Mouse (Mus musculus) adrenal gland, postnatal 36 days (tissue): Measurements from ENCODE around the gene Flvcr2. TPM values are rescaled to one million over a fixed set of nuclear protein-coding genes. Genes with fewer than 3 reads are reported as not detected.

Experiments
- DNase-seq, 2 experiments: peaks; one replicate each; pipeline ENCODE4 v3.0.0; 2021; ENCODE audit warnings: mixed read lengths in 1 of 2
- total RNA-seq, 2 experiments: library from RNA; stranded (reverse); gene quantifications; 2 replicates each; pipeline ENCODE4 v1.2.3; 2021

Gene Flvcr2
- total RNA-seq, 2 experiments from 2014 or later, result 3.8 to 8.2 TPM

DNA sequence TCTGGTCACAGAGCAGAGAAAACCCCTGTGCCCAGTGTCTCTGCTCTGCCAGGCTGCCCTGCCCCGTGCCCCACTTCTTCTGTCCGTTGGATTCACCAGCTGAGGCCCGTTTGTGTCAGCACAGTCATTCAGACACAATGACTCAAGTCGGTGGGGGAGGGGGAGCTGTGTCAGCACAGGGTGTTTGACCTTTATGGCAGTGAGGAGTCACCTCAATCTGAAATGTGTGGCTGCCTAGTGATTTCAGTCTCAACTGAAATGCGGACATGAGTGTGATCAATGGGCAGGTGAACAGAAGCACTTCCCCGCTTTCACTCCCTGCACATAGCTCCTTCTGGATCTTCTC lies 16.4 kb upstream of the Flvcr2 start:
- peak; percentile 88 to 93 for DNase-seq

DNA sequence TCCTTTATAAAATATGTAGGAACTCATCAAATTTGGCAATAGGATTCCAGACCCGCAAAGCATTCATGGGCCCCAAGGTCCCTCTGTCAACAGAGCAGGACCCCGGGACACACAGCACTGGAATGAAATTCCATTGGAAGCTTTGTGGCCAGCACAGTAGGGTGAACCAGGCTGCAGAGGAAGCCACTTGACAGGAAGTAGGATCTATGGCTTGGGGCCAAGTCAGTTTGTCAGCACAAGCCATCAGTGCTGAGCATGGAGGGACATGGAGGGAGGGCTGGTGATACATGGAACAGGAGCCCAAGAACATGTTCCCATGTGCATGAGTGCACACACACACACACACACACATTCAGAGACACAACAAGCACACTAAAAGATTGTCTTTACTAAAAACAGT lies 10.1 kb upstream of the Flvcr2 start:
- DNase-seq, result peak; percentile 40 to 44

DNA sequence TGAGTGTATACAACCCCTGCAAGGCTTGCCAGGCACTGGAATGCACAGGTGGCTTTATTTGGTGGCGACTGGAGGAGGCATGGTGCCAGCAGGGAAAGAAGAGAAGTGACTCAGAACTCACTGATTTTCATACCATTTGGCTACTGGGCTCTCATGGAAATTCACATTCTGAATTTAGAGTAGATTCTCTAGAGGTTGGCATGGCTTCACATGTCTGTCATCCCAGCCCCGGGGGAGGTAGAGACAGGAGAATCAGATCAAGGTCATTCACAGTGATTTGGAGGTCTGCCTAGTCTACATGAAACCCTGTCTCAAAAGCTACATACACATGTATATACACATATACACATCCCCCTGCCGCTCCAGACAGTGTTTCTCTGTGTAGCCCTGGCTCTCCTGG lies 9.4 kb upstream of the Flvcr2 start:
- peak in 1 of 2 experiments; percentile 11 for DNase-seq

DNA sequence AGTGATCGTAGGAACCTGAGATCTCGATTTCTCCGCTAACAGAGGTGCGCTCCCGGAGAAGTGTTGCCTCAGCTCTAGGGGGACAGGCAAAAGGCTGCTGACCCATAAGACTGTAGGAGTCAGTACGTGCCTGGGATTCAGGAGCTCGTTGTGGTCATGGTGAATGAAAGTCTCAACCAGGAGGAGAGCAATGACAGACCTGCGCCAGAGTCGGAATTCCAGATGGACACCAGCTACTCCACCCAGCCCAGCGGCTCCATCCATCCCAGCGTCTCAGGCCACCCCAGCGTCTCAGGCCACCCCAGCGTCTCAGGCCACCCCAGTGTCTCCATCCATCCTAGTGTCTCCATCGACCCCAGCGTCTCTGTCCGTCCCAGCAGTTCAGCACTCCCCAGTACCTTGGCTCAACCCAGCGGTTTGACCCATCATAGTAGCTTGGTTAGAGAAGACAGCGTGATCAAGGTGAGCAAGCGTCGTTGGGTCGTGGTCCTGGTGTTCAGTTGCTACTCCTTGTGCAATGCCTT lies 419 bp downstream of the Flvcr2 start:
- peak in 1 of 2 experiments; percentile 28 for DNase-seq

DNA sequence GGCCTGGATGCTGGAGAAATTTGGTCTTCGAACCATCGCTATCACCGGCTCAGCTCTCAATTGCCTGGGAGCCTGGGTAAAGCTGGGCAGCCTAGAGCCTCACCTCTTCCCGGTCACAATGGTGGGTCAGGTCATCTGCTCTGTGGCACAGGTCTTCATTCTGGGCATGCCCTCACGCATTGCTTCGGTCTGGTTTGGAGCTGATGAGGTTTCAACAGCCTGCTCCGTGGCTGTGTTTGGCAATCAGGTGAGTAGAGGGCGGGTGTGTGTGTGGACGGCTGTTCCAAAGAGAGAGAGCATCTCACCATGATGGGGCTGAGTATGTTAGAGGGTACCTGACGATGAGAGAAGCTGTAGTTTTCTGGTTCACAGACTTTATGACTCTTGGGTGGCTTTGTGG lies 1.0 kb downstream of the Flvcr2 start:
- no peak for DNase-seq

DNA sequence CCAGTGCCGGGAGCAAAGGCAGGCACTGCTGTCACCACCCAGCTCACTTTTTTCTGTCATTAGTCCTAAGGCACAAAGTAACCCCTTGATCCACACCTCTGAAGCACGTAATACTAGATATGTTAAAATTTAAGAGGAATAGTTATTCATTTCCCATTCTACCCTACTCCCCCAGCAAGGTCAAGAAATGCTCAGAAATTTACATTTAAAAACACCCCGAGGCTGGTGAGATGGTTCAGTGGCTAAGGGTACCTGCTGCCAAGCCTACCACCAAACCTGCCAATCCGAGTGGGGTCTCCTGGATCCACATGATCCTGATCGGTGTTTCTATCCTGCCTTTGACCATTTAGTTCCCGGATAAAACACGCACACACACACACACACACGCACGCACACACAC lies 3.5 kb downstream of the Flvcr2 start:
- no peak for DNase-seq

DNA sequence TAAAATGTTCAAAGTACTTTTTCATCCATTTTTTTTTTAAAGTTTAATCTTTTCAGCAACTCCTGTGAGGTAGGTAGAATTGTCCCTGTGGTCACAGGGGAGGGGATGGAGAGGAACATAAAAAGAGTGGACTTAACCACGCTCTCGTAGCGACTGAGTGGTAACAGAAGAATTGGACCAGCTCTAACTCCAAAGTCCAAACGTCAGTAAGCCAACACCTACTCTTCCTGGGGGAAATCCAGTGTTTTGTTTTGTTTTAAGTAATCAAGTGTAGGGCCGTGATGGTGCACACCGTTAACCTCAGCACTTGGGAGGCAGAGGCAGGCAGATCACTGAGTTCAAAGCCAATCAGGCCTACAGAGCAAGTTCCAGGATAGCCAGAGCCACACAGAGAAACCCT lies 5.8 kb downstream of the Flvcr2 start:
- no peak for DNase-seq

DNA sequence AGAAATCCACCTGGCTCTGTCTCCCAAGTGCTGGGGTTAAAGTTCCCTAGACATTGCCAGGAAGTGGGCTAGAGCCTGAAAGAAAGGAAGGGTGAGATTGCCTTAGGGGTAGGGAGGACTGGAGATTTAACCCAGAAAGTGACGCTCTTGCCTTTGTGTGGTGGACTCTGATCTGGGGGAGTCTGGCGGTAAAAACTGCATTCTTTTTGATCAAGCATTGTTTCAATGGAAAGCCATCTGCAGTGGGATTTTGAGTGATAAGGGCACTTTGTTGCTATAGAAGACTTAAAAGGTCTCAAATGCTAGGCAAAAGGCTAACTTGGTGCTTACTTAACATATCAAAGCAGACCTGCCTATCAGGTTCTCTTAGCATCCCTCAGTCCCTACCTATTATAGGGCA lies 6.9 kb downstream of the Flvcr2 start:
- DNase-seq, result no peak

DNA sequence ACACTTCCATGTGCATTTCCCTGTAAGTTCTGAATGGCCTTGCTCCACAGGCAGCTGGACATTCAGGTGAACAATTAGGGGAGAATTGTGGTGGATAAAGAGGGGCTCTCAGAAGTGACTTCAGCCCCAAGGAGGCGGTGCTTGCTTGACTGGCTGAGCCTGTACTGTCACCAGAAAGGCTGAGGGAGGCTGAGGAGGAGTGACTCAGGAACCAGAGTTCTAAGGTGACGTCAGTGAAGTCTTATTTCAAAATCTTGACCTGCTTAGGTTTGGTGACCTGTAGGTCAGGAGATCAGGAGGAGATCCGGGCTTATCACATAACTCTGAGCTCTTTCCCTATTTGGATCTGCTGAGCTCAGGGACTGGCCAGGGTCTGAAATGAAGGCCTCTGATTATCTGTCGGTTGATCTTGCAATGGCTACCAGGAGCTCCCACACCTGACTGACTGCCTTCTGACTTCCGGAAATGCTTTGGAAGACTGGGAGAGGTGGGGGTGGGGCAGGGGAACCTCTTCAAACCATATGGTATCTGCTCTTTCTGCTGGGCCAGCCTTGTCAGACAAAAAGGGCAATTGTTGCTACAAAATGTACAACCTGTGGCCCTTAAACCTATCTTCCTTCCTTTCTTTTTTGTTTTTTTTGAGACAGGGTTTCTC lies 8.4 kb downstream of the Flvcr2 start:
- no peak for DNase-seq

DNA sequence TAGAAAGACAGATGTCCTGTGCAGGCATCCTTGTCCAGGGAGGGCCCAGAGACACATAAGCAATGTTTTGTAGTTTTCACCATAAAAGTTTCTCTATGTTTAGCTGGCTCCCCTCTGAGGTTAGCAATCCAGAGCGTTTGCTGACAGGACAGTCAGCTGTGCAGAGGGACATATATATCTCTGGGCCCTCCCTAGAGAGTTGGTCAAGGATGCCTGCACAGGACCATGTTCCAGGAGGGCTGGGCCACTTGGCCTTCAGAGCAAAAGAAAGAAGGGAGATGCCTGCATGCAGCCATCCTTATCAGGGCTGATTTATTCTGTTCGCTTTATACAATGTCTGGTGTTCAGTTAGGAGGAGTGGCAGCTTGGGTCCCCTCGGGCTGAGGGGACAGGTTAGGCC lies 10.1 kb downstream of the Flvcr2 start:
- no peak for DNase-seq

DNA sequence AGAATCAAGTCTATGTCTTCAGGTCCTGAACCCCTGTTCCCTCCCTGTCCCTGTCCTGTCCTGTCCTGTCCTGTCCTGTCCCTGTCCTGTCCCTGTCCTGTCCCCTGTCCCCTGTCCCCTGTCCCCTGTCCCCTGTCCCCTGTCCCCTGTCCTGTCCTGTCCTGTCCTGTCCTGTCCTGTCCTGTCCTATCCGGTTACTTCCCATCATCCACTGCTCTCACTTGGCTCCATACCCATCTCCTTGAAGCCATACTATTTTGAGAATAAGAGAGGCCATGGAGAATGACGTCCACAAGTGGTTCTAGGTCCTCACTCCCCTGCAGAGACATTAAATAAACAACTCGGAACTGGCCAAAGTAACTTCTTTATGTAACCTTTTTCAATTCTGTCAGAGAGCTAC lies 10.7 kb downstream of the Flvcr2 start:
- DNase-seq, result no peak

DNA sequence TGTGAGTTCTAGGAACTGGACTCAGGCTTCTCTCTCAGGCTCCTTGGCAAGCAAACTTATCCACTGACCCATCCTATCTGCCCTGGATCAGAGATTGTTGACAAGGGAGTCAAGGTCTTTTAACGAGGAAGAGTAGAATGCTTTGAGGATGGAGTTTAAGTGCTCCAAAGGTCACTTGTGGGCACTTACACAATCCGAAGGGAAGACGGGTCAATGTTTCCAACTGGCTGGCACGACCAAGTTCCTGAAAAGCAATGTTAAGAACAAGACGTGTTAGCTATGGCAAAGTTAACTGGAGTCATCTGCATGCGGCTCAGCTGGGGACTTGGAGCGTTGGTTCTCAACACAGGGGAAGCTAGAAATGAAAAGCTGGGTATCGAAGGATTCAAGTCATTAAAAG lies 12.4 kb downstream of the Flvcr2 start:
- DNase-seq, result peak; percentile 34 to 42

DNA sequence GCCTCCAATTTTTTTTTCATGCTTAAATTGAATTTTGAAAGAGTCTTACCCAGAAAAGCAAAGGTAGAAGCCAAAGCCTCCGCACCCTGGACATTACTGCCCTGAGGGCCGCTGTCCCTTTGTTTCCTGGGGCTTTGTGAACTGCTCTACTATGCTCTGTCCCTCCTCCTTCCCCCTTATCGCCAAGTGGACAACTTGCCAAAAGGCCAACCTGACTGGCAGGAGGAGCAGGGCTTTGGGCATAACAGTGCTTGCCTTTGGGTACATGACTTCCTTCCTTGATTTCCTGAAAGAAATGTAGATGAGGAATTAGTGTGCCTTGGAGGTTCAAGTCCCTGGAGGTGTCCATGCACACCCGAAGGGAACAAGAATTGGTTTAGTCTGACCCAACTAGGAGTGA lies 15.1 kb downstream of the Flvcr2 start:
- no peak for DNase-seq

DNA sequence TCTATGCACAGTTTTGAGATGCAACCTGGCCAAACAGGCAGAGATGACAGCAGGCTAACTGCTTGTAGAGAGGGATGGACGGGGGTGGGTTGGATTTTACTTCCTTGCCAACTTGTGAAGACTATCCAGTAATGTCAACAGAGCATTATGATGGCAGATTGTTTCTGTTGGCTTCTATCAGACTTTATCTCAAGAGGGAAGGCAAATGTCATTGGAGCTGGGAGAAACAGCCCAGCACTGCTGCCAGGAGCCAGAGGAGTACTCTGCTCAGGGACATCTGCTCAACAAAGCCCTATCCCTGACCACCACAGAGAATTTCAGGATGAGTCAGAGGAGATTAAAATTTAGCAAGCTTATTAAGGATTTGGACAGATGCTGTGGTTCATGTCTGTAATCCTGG lies 18.3 kb downstream of the Flvcr2 start:
- peak; percentile 40 to 53 for DNase-seq

DNA sequence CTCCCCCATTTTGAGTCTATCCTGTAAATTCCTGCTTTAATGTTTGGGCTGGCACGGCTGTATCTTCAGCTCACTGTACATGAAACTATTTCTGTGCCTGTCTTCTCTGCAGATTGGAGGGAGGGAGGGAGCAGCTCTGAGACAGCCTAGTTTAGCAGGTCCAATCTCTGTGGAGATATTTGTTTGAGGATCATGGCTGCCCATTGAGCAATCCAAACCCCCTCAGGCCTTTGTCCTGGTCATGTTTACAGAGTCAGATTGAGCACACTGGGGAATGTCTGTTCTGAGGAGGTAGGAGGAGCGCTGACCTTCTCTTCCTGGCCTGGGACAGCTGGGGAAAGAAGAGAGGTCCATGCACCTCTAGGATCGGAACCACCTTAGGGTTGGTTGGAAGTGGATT lies 19.9 kb downstream of the Flvcr2 start:
- no peak for DNase-seq

DNA sequence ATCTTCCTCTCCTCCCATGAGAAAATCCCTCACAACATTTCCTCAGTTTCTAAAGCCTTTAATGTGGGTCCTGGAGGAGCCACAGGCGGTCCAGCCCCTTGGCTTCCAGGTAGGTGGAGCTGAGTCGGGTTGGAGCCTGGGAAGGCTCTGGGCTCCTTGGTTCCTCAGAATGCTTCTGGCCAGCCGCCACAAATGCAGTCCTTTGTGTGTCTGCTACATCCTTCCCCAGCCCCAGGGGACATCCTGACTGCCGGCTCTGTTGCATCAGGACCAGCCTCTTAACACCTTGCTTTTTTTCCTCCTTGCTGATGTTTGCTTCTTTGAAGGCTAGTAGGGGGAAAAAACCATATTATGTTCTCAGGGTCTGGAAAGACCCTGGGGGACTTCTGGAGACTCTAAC lies 21.4 kb downstream of the Flvcr2 start:
- no peak for DNase-seq

DNA sequence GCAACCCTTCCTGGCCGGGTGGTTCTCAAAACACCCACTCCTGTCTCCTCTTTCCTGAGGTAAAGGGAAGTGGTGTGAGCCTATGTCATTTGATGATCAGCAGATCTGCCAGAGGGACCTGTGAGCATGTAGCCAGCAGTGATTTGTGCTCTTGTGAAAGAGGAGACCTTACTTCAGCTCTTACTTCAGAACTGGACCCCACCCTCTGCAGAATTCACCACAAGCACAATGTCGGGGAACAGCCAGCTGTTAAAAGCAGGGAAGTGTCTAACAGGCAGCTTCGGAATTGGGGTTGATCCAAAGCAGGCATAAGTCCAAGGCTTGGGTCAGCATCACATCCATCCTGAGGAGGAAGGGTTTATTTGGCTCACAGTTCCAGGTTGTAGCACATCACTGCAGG lies 25.0 kb downstream of the Flvcr2 start:
- no peak for DNase-seq

DNA sequence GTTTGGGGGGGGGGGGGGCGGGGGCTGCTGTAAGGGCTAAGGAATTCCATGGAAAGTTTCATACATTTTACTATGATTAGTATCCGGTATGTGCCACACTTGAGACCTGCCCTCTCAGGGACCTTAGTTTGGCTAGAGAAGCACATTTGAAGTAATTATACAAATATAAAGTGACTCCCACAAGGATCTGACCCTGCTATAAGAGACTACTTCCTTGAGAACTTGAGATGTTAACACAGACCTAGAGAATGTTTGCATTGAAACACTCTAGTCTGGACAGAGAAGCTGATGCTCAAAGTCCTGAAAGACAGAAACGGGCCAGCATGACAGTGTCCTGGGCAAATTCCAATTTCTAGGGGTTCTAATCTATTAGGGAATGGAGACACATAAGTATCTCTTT lies 32.6 kb downstream of the Flvcr2 start:
- DNase-seq, result no peak

DNA sequence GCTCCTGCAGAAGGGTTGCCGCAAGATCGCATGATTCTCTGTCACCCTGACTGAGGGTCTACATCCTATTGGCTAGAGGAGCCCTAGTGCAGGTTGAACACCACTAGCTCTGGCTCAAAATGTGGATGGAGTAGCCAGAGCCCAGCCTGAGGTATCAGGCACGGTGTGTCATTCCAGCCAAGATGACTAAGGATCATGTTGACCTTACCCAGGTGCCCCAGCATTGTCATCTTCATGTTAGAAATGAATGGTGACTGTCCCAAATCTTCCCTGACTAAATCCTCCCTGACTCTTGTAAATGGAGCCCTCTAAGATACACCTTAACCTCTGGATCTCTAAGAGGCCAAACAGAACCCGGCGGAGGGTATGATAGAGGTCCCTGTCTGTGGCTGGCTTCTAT lies 33.4 kb downstream of the Flvcr2 start:
- DNase-seq, result no peak

DNA sequence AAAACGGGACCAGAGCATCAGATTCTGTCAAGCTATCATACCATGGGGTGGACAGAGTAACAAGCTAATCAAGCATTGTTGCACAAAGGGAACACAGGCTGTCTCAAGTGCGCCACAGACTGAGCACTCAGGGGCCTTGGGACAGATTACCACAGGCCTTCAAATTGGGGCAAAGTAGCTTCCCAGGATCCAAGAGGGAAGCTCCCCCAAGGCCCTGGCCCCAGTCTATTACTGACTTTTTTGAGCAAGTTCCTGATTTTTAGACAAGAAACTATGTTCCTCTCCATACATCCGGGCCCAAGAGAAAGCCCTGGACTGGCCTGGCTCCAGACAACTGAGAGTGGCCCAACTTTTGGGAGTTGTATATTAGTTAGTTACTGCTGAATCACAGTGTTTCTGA lies 35.3 kb downstream of the Flvcr2 start:
- DNase-seq, result peak in 1 of 2 experiments; percentile 28

DNA sequence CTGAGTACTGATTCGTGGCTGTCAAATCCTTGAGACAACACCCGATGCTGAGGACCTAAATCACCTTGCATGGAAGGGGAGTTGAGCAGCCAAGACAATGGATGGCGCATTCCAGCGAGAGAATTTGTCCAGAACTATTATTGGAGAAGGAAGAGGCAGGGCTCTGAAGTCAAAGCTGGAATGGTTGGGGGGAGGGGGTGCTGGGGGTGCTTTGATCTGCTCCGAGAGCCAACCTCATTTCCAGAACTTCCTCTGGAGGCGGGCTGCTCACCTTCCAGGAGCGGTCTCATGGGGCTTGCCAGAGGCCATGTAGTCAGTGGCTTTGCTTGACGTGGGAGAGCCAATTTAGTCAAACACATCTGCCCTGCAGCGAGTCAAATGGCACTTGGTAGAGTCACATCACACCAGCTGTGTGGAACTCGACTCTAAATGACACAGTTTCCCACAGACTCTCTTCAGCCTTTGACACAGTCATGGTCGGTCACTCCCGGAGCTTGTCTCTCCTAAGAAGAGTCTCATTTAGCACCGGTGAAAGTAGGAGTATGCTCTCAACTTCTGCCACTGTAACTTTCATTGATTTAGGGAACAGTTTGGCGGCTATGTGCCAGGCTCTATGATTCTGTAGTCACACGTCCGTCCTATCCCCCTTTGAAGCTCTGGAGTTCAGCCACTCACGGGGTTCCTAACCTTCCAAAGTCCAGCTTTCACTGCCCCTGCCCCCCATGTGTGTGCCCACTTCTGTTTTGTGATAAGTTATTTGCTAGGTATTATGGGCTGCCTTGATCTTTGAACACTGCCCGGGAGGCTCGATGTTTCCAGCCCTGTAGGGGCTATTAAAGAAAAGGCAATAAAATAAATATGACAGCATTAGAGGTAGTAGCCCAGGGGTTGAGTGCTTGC lies 38.8 kb downstream of the Flvcr2 start:
- DNase-seq, result no peak

DNA sequence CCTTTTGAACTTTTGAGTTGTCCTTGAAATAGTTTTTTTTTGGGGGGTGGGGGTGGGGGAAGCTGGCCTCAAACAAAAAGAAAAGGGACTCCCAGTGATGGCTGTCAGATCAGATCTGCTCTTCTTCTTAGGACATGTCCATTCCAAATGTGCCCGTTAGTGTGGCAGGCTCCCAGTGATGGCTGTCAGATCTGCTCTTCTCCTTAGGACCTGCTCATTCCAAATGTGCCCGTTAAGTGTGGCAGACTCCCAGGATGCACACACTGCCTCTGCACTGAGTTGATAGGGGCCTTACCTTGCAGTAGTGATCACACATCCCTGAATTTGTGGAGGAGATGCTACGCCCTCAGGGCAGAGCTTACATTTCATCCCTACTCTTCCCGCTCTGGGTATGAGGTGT lies 45.8 kb downstream of the Flvcr2 start:
- no peak for DNase-seq

DNA sequence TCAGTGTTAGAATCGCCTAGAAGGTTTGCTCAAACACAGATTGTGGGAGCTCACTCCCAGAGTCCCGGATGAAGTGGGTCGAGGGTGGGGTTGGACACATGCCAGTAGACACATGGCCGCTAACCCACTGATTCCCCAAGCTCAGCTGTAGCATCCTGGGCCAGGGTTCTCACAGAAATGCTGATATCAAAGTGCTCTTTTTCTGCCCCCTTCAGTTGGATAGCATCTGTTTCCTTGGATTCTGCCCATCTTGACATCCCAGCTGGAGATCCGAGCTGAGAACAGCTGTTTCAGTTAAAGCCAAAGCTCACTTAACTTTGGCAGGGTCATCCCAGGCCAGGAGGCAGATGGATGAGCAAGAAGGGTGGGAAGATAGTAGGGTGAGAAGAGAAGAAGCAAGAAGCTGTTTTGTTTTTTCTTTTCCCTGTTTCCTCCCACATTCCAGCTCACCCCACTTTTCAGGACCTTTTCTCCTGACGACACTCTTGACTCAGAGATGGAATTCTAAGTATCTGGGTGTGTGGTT lies 46.5 kb downstream of the Flvcr2 start:
- no peak for DNase-seq
